Comparison of ENCODE assay signal across 8 mouse cellular contexts in the genomic region with DNA sequence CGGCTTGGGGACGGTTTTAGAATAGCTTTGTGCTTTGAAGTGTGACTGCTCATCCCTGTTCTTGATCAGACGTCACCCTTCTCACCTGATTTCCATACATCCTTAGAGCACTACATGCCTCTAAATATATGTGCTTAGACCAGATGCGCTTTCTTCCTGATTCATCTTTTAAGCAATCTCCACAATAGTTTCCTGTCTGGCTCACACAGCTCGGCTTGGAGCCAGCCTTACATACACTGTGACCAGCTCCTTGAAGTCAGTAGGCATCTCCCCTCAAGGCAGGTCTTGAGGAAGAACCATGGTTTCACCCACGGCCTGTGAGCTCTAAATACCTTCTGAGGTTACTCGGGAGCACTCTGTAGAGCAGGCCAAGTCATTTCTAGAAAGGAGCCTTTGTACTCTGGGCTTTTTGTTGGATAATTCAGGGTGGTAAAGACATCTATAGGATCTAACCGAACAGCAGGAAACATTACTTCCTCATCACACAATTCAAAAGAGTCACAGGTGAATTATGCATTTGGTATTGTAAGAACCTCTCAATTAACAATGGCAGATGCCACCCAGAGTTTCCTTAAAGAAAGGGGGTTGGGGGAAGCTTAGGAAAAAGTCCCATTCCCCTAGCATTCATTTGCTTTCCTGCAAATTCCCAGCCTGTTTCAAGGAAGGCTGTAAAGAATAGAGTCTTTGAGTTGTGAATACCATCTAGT.
DNase-seq lines count a peak whose midpoint lies in the region; ATAC-seq lines count a peak whose summit lies in the region.
"Had no signal": no experiment of that assay in that cellular context is flagged by ENCODE, and none has a peak within 500 bp of the region (broad histone marks: within the 10 kb centered on the region; RNA-seq: fewer than 3 reads in every experiment).

No protein-coding gene starts in this region.

- no peaks in the 10 kb centered on the region for H3K27me3 ChIP-seq in kidney, embryonic 15.5 days
- H3K27me3 ChIP-seq in hindbrain, embryonic 16.5 days (replicated peaks; ENCODE audit: control insufficient read depth, insufficient read depth, low read length) = no peaks in the 10 kb centered on the region

- H3K9ac ChIP-seq in kidney, embryonic 15.5 days = no peak overlapping the region
- no peak overlapping the region for H3K9ac ChIP-seq in hindbrain, embryonic 16.5 days (ENCODE audit: low read depth, low read length)

- peaks cover 8% of the 10 kb centered on the region; the same call in 1 of the 2 replicates for H3K4me1 ChIP-seq in kidney, embryonic 15.5 days
- H3K4me1 ChIP-seq in hindbrain, embryonic 16.5 days (ENCODE audit: control insufficient read depth, insufficient read depth, low read depth, low read length) = peaks cover 8% of the 10 kb centered on the region

- no peak for DNase-seq in kidney, adult 9 months
- DNase-seq in right cerebral cortex, postnatal 25 days = peak; percentile 25
- no peak for DNase-seq in right cerebral cortex, postnatal 4 days
- DNase-seq in cerebellum, postnatal 25 days = no peak
- DNase-seq in adrenal gland, postnatal 25 days = no peak
- DNase-seq: kidney, adult 11 months had no signal

- WGBS in kidney, embryonic 15.5 days = 66% methylated on average over 8 of the region's 8 CpGs
- WGBS in hindbrain, embryonic 16.5 days = 50% methylated on average over 8 of the region's 8 CpGs

- H3K36me3 ChIP-seq in kidney, embryonic 15.5 days = peaks cover 21% of the 10 kb centered on the region
- no peaks in the 10 kb centered on the region for H3K36me3 ChIP-seq in hindbrain, embryonic 16.5 days (ENCODE audit: control insufficient read depth, insufficient read depth, low read length)

- no peak overlapping the region for H3K4me3 ChIP-seq in kidney, embryonic 15.5 days (replicated peaks)
- no peak overlapping the region for H3K4me3 ChIP-seq in hindbrain, embryonic 16.5 days (ENCODE audit: low read length)

- 0 out of 2 replicates have a peak overlapping the region, but pooled peaks have one; percentile 24 for H3K27ac ChIP-seq in kidney, embryonic 15.5 days
- H3K27ac ChIP-seq in hindbrain, embryonic 16.5 days (ENCODE audit: low read depth, low read length) = 0 out of 2 replicates have a peak overlapping the region, but pooled peaks have one; percentile 9

- H3K9me3 ChIP-seq in kidney, embryonic 15.5 days (replicated peaks) = no peaks in the 10 kb centered on the region
- H3K9me3 ChIP-seq in hindbrain, embryonic 16.5 days (ENCODE audit: control insufficient read depth, low read length) = no peaks in the 10 kb centered on the region

- no peak overlapping the region for H3K4me2 ChIP-seq in kidney, embryonic 15.5 days
- no peak overlapping the region for H3K4me2 ChIP-seq in hindbrain, embryonic 16.5 days (ENCODE audit: low read length)

- no peak for ATAC-seq in kidney, embryonic 15.5 days (replicated peaks; ENCODE audit: low FRiP score)
- no peak for ATAC-seq in hindbrain, embryonic 16.5 days
